Mouse (Mus musculus) urinary bladder, postnatal 10 days (tissue): ENCODE measurements around the gene Cacna1s.

Experiments
- DNase-seq: peaks from one replicate; pipeline ENCODE4 v3.0.0; 2022; ENCODE audit warnings: low spot score

The Cacna1s gene

GRCm38 (mm10) chr1:136051465-136051864 lies 1.1 kb upstream of the Cacna1s start:
- DNase-seq: no peak

- DNase-seq: no peak
Measured at GRCm38 (mm10) chr1:136055771-136056170, 3.2 kb downstream of the Cacna1s start.

- no peak for DNase-seq
Measured at GRCm38 (mm10) chr1:136058594-136058993, 6.0 kb downstream of the Cacna1s start.

- no peak for DNase-seq
Measured at GRCm38 (mm10) chr1:136061041-136061789, 8.7 kb downstream of the Cacna1s start.

- no peak for DNase-seq
Measured at GRCm38 (mm10) chr1:136061790-136062141, 9.2 kb downstream of the Cacna1s start.

- DNase-seq: no peak
Measured at GRCm38 (mm10) chr1:136063991-136064390, 11.4 kb downstream of the Cacna1s start.

- no peak for DNase-seq
Measured at GRCm38 (mm10) chr1:136066621-136067020, 14.1 kb downstream of the Cacna1s start.

- no peak for DNase-seq
Measured at GRCm38 (mm10) chr1:136067579-136067978, 15.0 kb downstream of the Cacna1s start.

- no peak for DNase-seq
Measured at GRCm38 (mm10) chr1:136076086-136076485, 23.5 kb downstream of the Cacna1s start.

- DNase-seq: no peak
Measured at GRCm38 (mm10) chr1:136077656-136078055, 25.1 kb downstream of the Cacna1s start.

GRCm38 (mm10) chr1:136081161-136081560 lies 28.6 kb downstream of the Cacna1s start:
- no peak for DNase-seq

GRCm38 (mm10) chr1:136085988-136086685 lies 33.6 kb downstream of the Cacna1s start:
- no peak for DNase-seq

- DNase-seq: no peak
Measured at GRCm38 (mm10) chr1:136089368-136090165, 37.0 kb downstream of the Cacna1s start.

GRCm38 (mm10) chr1:136093726-136094125 lies 41.2 kb downstream of the Cacna1s start:
- DNase-seq: no peak

GRCm38 (mm10) chr1:136094807-136095206 lies 42.3 kb downstream of the Cacna1s start:
- no peak for DNase-seq

- no peak for DNase-seq
Measured at GRCm38 (mm10) chr1:136102094-136102493, 49.5 kb downstream of the Cacna1s start.

GRCm38 (mm10) chr1:136102551-136102950 lies 50.0 kb downstream of the Cacna1s start:
- DNase-seq: no peak

- no peak for DNase-seq
Measured at GRCm38 (mm10) chr1:136102981-136103380, 50.4 kb downstream of the Cacna1s start.

- no peak for DNase-seq
Measured at GRCm38 (mm10) chr1:136103696-136104095, 51.1 kb downstream of the Cacna1s start.

- DNase-seq: no peak
Measured at GRCm38 (mm10) chr1:136104741-136105140, 52.2 kb downstream of the Cacna1s start.

GRCm38 (mm10) chr1:136109464-136109863 lies 56.9 kb downstream of the Cacna1s start:
- no peak for DNase-seq

- no peak for DNase-seq
Measured at GRCm38 (mm10) chr1:136116183-136116582, 63.6 kb downstream of the Cacna1s start.

- no peak for DNase-seq
Measured at GRCm38 (mm10) chr1:136117069-136117468, 64.5 kb downstream of the Cacna1s start.
